Mouse (Mus musculus) heart, embryonic 10.5 days (tissue): ENCODE measurements at regions not wholly inside any gene's neighbourhood (a gene's known extent, or its start where the extent isn't known, plus 50 kb on each side); places are given as distances from the start of the nearest gene placed in this dataset.
A peak's percentile ranks its signal among the peaks of the same experiment; 100 is the strongest.

Experiments
- DNase-seq: peaks from one replicate; pipeline ENCODE4 v3.0.0-alpha.2; 2017; ENCODE audit warnings: low spot score
- H3K27ac ChIP-seq: fragments of 300-500 bp; sonication (generic); 2 replicates; pipeline ENCODE4 v1.5.1; 2016; ENCODE audit warnings: mild to moderate bottlenecking
- H3K27me3 ChIP-seq: fragments of 300-500 bp; sonication (generic); 2 replicates; pipeline ENCODE4 v1.6.1; 2016; ENCODE audit warnings: mild to moderate bottlenecking; ENCODE audit not compliant: poor library complexity, insufficient read depth, severe bottlenecking
- H3K36me3 ChIP-seq: fragments of 300-500 bp; sonication (generic); 2 replicates; pipeline ENCODE4 v1.6.1; 2016; ENCODE audit warnings: mild to moderate bottlenecking, moderate library complexity
- H3K4me1 ChIP-seq: fragments of 300-500 bp; sonication (generic); 2 replicates; pipeline ENCODE4 v1.6.1; 2016; ENCODE audit warnings: mild to moderate bottlenecking
- H3K4me3 ChIP-seq: fragments of 300-500 bp; sonication (generic); 2 replicates; pipeline ENCODE4 v1.5.1; 2016; ENCODE audit warnings: mild to moderate bottlenecking, moderate library complexity
- H3K9me3 ChIP-seq: fragments of 300-500 bp; sonication (generic); 2 replicates; pipeline ENCODE4 v1.6.1; 2016; ENCODE audit warnings: mild to moderate bottlenecking, moderate library complexity
- WGBS: fragments of 180-500 bp; shearing (Covaris S2); methylation state at CpG from one replicate; pipeline ENCODE4 v1.1.7; 2016; 5-methylcytosine and 5-hydroxymethylcytosine counted together

GRCm38 (mm10) chr9:69672657-69673462 lies 87.9 kb downstream of the Foxb1 start:
- WGBS: 68% methylated on average over 13 of the region's 13 CpGs
- Histone ChIP-seq H3K36me3 (no peaks in the 10 kb centered on the region), H3K4me1 (peaks cover 12% of the 10 kb centered on the region), H3K9me3 (no peaks in the 10 kb centered on the region), H3K27me3 (peaks cover 68% of the 10 kb centered on the region), H3K27ac (no peak overlapping the region), H3K4me3 (no peak overlapping the region)
- no peak for DNase-seq

DNA sequence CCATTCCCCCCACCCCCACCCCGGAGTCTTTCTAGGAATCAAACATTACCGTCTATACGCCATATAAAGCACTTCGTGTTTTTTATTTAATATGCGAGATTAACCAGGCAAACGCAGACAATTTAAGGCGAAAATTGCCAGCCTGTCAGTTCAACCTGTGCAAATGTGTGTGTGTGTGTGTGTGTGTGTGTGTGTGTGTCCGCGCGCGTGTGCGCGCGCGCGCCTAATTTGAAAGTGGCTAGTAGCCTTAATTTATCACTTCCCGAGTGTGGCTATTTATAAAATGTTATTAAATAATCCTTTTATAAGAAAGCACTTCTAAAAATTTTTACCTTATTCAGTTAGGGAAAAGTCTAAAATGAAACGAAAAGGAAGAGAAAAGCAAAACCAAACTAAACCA lies 89.5 kb downstream of the Foxb1 start:
- peak overlapping the region; percentile 44 for H3K4me3 ChIP-seq
- H3K9me3 ChIP-seq: no peaks in the 10 kb centered on the region
- 2% methylated on average over 18 of the region's 18 CpGs for WGBS
- no peak overlapping the region for H3K27ac ChIP-seq
- H3K4me1 ChIP-seq: peaks cover 12% of the 10 kb centered on the region
- peaks cover 83% of the 10 kb centered on the region for H3K27me3 ChIP-seq
- no peak for DNase-seq
- no peaks in the 10 kb centered on the region for H3K36me3 ChIP-seq

DNA sequence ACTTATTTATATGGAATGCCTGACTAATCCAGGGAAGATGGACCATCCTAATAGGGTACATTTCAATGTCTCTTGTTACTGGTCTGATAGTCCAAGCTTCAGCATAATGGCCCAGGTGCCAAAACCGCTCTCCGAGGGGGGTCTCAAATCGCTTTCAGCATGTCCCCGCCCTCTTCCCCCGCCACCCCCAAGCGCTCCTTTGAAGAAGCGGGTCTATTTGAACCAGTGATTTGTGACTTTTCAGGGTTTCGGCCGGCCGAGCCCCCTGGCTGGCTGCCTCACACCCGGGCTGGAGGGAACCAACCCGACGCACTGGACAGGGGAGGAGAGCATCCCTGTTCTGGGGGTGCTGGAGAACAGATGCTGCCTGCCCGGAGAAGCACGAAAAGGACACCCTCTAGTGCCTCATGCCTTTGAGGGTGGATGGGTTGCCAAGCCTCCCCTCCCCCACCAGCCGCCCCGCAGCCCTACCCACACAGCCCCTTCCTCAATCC lies 90.1 kb downstream of the Foxb1 start:
- no peak for DNase-seq
- peaks cover 12% of the 10 kb centered on the region for H3K4me1 ChIP-seq

GRCm38 (mm10) chr9:69669611-69670550 lies 90.9 kb downstream of the Foxb1 start:
- H3K9me3 ChIP-seq: no peaks in the 10 kb centered on the region
- H3K27me3 ChIP-seq: peaks cover 93% of the 10 kb centered on the region
- 2% methylated on average over 25 of the region's 25 CpGs for WGBS
- no peaks in the 10 kb centered on the region for H3K36me3 ChIP-seq
- no peak for DNase-seq
- H3K4me3 ChIP-seq: peak overlapping the region; percentile 32
- peaks cover 12% of the 10 kb centered on the region for H3K4me1 ChIP-seq
- H3K27ac ChIP-seq: no peak overlapping the region

More for the DNA sequence above, 90.1 kb downstream of the Foxb1 start:
- Histone ChIP-seq H3K27ac (no peak overlapping the region), H3K36me3 (no peaks in the 10 kb centered on the region), H3K27me3 (peaks cover 89% of the 10 kb centered on the region), H3K9me3 (no peaks in the 10 kb centered on the region), H3K4me3 (peak overlapping the region; percentile 44)
- 0% methylated on average over 17 of the region's 17 CpGs for WGBS

DNA sequence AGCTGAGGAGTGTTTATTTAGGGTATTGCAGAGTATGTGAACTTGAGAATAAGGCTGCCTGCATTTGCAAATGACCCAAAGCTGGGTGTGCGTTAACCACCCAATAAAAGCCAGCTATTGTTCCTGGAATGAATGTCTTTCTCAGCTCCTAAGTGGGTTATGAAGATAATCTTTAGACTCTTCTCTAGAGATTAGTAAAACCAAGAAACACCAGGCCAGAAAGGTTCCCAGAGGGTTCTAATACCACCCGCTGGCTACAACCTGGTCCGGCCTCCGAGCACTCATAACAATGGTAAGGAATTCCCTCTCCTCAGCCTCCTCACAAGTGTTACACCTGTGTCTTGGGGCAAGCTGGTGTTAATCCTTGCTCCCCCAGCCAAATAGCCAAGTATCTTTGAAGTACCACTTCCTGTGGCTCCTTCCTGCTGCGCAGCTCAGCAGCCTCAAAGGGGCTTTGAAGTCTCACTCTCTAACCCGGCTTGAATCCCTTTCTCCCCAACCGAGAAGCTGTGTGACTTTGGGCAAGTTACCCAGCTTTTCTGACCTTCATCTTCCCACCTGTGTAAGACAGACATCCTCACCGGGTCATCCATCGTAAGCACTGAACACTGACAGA lies 92.2 kb downstream of the Foxb1 start:
- DNase-seq: no peak
- no peak overlapping the region for H3K4me3 ChIP-seq
- peaks cover 81% of the 10 kb centered on the region for H3K27me3 ChIP-seq
- H3K9me3 ChIP-seq: no peaks in the 10 kb centered on the region
- peaks cover 12% of the 10 kb centered on the region for H3K4me1 ChIP-seq
- H3K27ac ChIP-seq: no peak overlapping the region
- no peaks in the 10 kb centered on the region for H3K36me3 ChIP-seq
- WGBS: 5% methylated on average over 9 of the region's 9 CpGs

DNA sequence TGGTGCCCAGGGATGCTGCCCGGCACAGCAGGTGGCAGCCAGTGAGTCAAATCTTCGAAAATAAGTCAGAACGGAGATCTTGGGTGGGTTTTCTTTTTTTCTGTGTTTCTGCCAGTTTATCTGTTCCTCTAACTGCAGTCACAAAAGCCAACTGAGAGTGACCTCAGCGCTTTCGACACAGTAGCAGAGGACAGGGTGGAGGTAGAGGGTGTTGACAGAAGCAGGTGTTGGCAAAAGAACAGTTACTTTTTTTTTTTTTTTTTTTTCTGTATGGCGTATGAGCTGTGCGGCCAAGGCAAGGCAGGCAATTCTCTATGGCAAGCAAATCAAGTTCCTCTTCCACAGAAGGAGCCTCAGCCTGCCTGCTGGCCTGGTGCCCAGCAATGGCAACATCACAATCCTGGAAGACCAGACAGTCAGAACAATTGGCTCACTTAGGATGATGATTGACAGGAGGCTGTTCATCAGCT lies 93.6 kb downstream of the Foxb1 start:
- WGBS: 52% methylated on average over 7 of the region's 7 CpGs
- no peak overlapping the region for H3K27ac ChIP-seq
- H3K36me3 ChIP-seq: no peaks in the 10 kb centered on the region
- H3K9me3 ChIP-seq: no peaks in the 10 kb centered on the region
- H3K27me3 ChIP-seq: peaks cover 66% of the 10 kb centered on the region
- no peak for DNase-seq
- H3K4me3 ChIP-seq: no peak overlapping the region
- H3K4me1 ChIP-seq: peaks cover 12% of the 10 kb centered on the region

DNA sequence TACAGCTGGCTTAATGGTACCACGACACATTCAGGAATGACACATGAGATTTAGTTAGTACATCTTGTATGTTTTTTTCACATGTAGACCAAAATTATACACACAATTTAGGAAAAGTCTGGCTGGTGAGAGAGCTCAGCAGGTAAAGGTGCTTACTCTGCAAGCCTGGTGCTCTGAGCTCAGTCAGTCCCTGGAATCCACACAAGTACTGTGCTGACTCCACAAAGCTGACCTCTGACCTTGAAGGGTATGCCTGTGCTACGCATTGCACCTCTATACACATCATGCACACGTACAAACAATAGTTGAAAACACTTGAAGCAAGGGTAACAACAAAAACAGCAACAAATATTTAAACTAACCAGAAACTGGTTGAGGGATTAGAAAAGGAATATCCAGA lies 96.5 kb downstream of the Foxb1 start:
- Histone ChIP-seq H3K27me3 (peaks cover 39% of the 10 kb centered on the region), H3K9me3 (no peaks in the 10 kb centered on the region), H3K4me1 (peaks cover 3% of the 10 kb centered on the region; the same call in 1 of the 2 replicates), H3K27ac (no peak overlapping the region), H3K4me3 (no peak overlapping the region), H3K36me3 (no peaks in the 10 kb centered on the region)
- DNase-seq: no peak
- WGBS: 76% methylated on average over 3 of the region's 3 CpGs

DNA sequence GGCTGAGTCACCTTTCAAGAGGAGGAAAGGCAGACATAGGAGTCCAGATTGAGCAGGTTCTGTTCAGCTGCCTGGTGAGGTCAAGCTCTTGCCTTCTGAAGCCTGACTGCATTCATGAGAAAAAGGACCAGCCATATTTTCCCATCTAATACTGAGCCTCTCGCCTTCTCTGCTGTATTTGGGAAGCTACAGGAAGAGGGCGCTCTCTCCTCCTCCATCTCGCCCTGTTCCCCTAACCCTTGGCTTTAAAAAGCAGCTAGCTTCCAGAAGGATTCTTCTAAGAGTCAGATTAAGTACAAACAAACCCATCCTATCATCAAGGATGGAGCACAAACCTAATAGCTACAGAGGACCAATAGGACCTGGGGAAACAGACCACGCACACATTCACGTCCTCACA lies 98.3 kb downstream of the Foxb1 start:
- no peak overlapping the region for H3K27ac ChIP-seq
- DNase-seq: no peak
- H3K9me3 ChIP-seq: no peaks in the 10 kb centered on the region
- H3K4me1 ChIP-seq: no peaks in the 10 kb centered on the region
- WGBS: 37% methylated on average over 5 of the region's 5 CpGs
- no peaks in the 10 kb centered on the region for H3K36me3 ChIP-seq
- H3K27me3 ChIP-seq: peaks cover 21% of the 10 kb centered on the region
- no peak overlapping the region for H3K4me3 ChIP-seq

- Histone ChIP-seq H3K4me3 (no peak overlapping the region), H3K36me3 (no peaks in the 10 kb centered on the region), H3K27ac (no peak overlapping the region), H3K4me1 (no peaks in the 10 kb centered on the region), H3K27me3 (no peaks in the 10 kb centered on the region), H3K9me3 (no peaks in the 10 kb centered on the region)
- 84% methylated on average over 4 of the region's 4 CpGs for WGBS
- no peak for DNase-seq
These were observed 102.5 kb downstream of the Foxb1 start for GRCm38 (mm10) chr9:69658276-69658675.

GRCm38 (mm10) chr9:69656053-69656452 lies 104.7 kb downstream of the Foxb1 start:
- no peak overlapping the region for H3K27ac ChIP-seq
- H3K4me3 ChIP-seq: no peak overlapping the region
- no peaks in the 10 kb centered on the region for H3K4me1 ChIP-seq
- H3K36me3 ChIP-seq: no peaks in the 10 kb centered on the region
- no peaks in the 10 kb centered on the region for H3K9me3 ChIP-seq
- no peak for DNase-seq
- WGBS: 71% methylated on average over 6 of the region's 6 CpGs
- H3K27me3 ChIP-seq: no peaks in the 10 kb centered on the region

GRCm38 (mm10) chr9:69652106-69652505 lies 108.6 kb downstream of the Foxb1 start:
- Histone ChIP-seq H3K27me3 (no peaks in the 10 kb centered on the region), H3K4me1 (no peaks in the 10 kb centered on the region), H3K4me3 (no peak overlapping the region), H3K36me3 (no peaks in the 10 kb centered on the region), H3K9me3 (no peaks in the 10 kb centered on the region), H3K27ac (no peak overlapping the region)
- WGBS: 76% methylated on average over 4 of the region's 4 CpGs
- DNase-seq: no peak

GRCm38 (mm10) chr9:69651608-69652007 lies 109.1 kb downstream of the Foxb1 start:
- H3K9me3 ChIP-seq: no peaks in the 10 kb centered on the region
- H3K4me1 ChIP-seq: no peaks in the 10 kb centered on the region
- no peaks in the 10 kb centered on the region for H3K36me3 ChIP-seq
- no peaks in the 10 kb centered on the region for H3K27me3 ChIP-seq
- 79% methylated on average over 8 of the region's 8 CpGs for WGBS
- H3K4me3 ChIP-seq: no peak overlapping the region
- DNase-seq: no peak
- H3K27ac ChIP-seq: no peak overlapping the region
